Mouse (Mus musculus) forebrain, embryonic 10.5 days (tissue): ENCODE measurements around the gene Cdc42bpb. TPM values are rescaled to one million over a fixed set of nuclear protein-coding genes. Genes with fewer than 3 reads are reported as not detected.
A peak's percentile ranks its signal among the peaks of the same experiment; 100 is the strongest.

ENCODE experiments used
- DNase-seq: peaks from one replicate; pipeline ENCODE4 v3.0.0-alpha.2; 2017; ENCODE audit warnings: low spot score; ENCODE audit errors: extremely low spot score
- H3K27ac ChIP-seq: fragments of 300-500 bp; sonication (generic); 2 replicates; pipeline ENCODE4 v1.5.1; 2016; ENCODE audit warnings: mild to moderate bottlenecking
- H3K27me3 ChIP-seq: fragments of 300-500 bp; sonication (generic); 2 replicates; pipeline ENCODE4 v1.6.1; 2016; ENCODE audit warnings: mild to moderate bottlenecking; ENCODE audit not compliant: poor library complexity, severe bottlenecking
- H3K36me3 ChIP-seq: fragments of 300-500 bp; sonication (generic); replicated peaks from 2 replicates; pipeline ENCODE4 v1.6.1; 2016; ENCODE audit warnings: mild to moderate bottlenecking, moderate library complexity
- H3K4me1 ChIP-seq: fragments of 300-500 bp; sonication (generic); 2 replicates; pipeline ENCODE4 v1.6.1; 2016
- H3K4me3 ChIP-seq: fragments of 300-500 bp; sonication (generic); 2 replicates; pipeline ENCODE4 v1.5.1; 2016; ENCODE audit warnings: mild to moderate bottlenecking, moderate library complexity
- H3K9me3 ChIP-seq: fragments of 300-500 bp; sonication (generic); 2 replicates; pipeline ENCODE4 v1.6.1; 2016; ENCODE audit warnings: mild to moderate bottlenecking, moderate library complexity
- WGBS: fragments of 180-500 bp; shearing (Covaris S2); methylation state at CpG from one replicate; pipeline ENCODE4 v1.1.7; 2016; 5-methylcytosine and 5-hydroxymethylcytosine counted together
- polyA plus RNA-seq: library from polyadenylated mRNA; unstranded; fragments of >200 nt; fragmentation: Nextera tagmentation; extraction: Ambion mirVana; gene quantifications from 2 replicates; pipeline ENCODE4 v1.2.1, GENCODE M21; 2016

Gene Cdc42bpb
- polyA plus RNA-seq, 1 experiment from 2014 or later, result 30.3 TPM

DNA sequence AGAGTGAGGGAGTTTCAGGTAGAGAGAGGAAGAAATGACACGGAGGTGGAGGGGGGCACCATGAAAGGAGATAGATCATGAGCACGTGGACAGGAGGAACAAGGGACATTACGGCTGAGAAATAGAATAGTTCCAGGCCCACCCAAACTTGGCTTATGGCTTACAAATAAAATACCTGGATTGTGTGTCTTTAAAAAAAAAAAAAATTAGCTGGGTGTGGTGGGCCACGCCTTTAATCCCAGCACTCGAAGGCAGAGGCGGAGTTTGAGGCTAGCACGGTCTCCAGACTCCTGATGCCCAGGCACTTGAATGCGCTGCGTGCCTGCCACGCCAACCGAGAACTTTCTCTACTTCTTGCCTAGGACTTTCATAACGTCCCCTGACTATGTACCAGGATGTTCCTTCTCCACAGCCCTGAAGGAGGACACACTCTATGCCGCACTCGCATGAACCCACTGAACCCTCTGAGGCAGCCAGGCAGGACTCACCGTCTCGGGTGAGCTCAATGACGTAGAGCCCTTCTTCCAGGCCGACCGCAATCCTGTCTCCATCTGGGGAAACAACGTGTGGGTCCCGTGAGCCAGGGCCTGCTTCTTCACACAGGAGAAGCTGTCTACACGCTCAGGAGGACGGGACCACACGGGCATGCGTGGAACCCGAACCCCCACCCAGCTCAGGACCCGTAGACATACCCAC, 76.0 kb downstream of the Cdc42bpb start:
- 97% methylated on average over 27 of the region's 27 CpGs for WGBS
- no peaks in the 10 kb centered on the region for H3K27me3 ChIP-seq
- no peak for DNase-seq
- H3K36me3 ChIP-seq, result peaks cover 97% of the 10 kb centered on the region
- no peaks in the 10 kb centered on the region for H3K4me1 ChIP-seq
- no peak overlapping the region for H3K4me3 ChIP-seq
- no peak overlapping the region for H3K27ac ChIP-seq
- H3K9me3 ChIP-seq, result no peaks in the 10 kb centered on the region

DNA sequence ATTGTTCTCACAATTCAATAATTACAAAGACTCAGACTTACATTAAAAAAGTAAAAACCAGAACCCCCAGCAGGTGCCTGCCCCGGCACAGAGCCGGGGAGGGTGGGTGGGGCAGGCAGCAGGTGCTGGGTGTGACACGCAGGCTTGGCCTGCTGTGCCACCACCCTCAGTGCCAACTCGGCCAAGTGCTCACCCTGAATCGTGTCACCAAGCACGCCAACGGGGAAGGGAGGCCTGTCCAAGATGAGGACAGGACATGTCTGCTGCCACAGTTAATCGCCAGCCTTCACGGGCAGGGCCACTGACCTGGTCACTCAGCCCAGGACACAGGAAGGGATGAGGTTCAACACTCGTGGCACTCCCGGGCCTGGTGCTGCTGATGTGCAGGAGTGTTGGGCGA, 84.5 kb downstream of the Cdc42bpb start:
- 91% methylated on average over 12 of the region's 12 CpGs for WGBS
- Histone ChIP-seq H3K4me3 (no peak overlapping the region), H3K27ac (no peak overlapping the region), H3K4me1 (peaks cover 6% of the 10 kb centered on the region; the same call in 1 of the 2 replicates), H3K27me3 (no peaks in the 10 kb centered on the region), H3K9me3 (no peaks in the 10 kb centered on the region), H3K36me3 (peaks cover 78% of the 10 kb centered on the region)
- DNase-seq, result no peak

DNA sequence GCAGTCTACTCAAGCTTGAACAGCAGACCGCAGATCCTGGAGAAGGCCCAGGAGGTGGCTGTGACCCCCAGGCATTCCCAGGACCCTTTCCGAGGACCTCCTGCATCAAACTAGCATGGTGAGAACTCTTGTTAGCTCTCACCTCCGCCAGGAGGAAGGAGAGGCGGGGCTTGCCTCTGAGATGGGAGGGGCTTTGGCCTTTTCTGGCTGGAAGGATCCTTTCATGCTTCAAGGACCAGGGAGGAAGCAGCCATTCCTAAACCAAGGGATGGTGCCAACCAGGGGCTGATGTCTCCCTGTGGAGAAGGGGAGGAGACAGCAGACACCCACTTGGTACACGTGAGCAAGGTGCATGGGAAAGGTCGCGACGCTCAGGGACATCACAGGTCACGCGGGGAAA, 93.0 kb downstream of the Cdc42bpb start:
- Histone ChIP-seq H3K4me1 (peaks cover 29% of the 10 kb centered on the region), H3K27ac (no peak overlapping the region), H3K9me3 (no peaks in the 10 kb centered on the region), H3K27me3 (no peaks in the 10 kb centered on the region), H3K4me3 (peak overlapping the region; percentile 41), H3K36me3 (no peaks in the 10 kb centered on the region)
- DNase-seq, result no peak
- WGBS, result 18% methylated on average over 10 of the region's 10 CpGs

- 68% methylated on average over 4 of the region's 4 CpGs for WGBS
- H3K4me1 ChIP-seq, result peaks cover 23% of the 10 kb centered on the region
- no peaks in the 10 kb centered on the region for H3K36me3 ChIP-seq
- H3K27ac ChIP-seq, result no peak overlapping the region
- H3K27me3 ChIP-seq, result peaks cover 4% of the 10 kb centered on the region; the same call in 1 of the 2 replicates
- H3K9me3 ChIP-seq, result peaks cover 7% of the 10 kb centered on the region
- no peak for DNase-seq
- no peak overlapping the region for H3K4me3 ChIP-seq
Observed at GRCm38 (mm10) chr12:111283573-111283972, 93.9 kb downstream of the Cdc42bpb start.

DNA sequence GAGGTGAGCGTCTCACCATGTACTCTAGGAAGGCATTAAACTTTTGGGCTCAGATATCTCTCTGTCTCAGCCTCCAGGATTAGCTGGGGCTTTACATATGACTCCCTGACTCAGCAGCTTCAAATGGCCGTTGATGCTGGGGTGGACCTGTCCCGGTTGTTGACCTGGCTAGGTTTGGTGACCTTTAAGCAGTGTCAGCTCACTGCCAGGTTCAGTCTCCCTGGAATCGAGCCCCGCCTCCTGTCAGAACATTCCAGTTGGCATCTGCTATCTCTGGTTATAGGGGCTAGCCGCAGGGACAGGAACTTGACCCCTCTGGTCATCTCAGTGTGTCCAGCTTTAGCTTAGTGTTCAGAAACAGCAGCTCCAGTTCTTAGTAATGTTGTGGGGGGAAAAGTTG, 101.1 kb downstream of the Cdc42bpb start:
- Histone ChIP-seq H3K27me3 (peaks cover 69% of the 10 kb centered on the region), H3K27ac (no peak overlapping the region), H3K9me3 (peaks cover 7% of the 10 kb centered on the region), H3K4me3 (no peak overlapping the region), H3K4me1 (peaks cover 32% of the 10 kb centered on the region), H3K36me3 (no peaks in the 10 kb centered on the region)
- WGBS, result 49% methylated on average over 6 of the region's 6 CpGs
- no peak for DNase-seq

DNA sequence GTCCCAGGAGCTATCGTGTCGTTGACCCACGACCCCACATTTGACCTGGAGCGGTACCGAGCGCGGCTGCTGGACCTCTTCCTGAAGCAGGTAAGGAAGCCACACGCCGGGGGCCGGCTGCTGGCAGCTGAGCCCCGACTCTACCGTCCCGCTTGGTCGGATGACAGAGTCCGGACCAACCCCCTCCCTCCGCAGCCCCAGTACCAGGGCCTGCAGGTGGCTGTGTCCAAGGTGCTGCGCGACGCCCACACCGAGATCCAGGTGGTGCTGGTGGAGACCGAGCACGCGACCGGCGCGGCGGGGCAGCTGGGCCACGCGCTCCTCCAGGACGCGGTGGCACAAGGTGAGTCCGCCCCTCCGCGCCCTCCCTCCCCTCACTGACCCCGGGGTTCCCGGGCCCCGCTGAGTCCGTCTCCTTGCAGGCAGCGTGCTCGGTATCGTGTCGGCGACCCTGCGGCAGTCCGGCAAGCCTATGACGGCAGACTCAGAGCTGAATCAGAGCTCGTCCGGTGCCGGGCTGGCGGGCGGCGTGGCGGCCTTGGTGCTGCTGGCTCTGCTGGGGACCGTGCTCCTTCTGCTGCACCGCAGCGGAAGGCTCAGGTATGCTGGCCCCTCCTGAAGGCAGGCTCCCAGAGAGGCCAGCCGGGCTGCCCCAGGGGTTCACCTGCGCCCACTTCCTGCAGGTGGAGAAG, 102.2 kb downstream of the Cdc42bpb start:
- Histone ChIP-seq H3K36me3 (no peaks in the 10 kb centered on the region), H3K4me1 (peaks cover 38% of the 10 kb centered on the region), H3K27me3 (peaks cover 80% of the 10 kb centered on the region), H3K27ac (no peak overlapping the region), H3K4me3 (peak overlapping the region; percentile 49), H3K9me3 (peaks cover 7% of the 10 kb centered on the region)
- WGBS, result under 1% methylated on average over 58 of the region's 58 CpGs
- no peak for DNase-seq

DNA sequence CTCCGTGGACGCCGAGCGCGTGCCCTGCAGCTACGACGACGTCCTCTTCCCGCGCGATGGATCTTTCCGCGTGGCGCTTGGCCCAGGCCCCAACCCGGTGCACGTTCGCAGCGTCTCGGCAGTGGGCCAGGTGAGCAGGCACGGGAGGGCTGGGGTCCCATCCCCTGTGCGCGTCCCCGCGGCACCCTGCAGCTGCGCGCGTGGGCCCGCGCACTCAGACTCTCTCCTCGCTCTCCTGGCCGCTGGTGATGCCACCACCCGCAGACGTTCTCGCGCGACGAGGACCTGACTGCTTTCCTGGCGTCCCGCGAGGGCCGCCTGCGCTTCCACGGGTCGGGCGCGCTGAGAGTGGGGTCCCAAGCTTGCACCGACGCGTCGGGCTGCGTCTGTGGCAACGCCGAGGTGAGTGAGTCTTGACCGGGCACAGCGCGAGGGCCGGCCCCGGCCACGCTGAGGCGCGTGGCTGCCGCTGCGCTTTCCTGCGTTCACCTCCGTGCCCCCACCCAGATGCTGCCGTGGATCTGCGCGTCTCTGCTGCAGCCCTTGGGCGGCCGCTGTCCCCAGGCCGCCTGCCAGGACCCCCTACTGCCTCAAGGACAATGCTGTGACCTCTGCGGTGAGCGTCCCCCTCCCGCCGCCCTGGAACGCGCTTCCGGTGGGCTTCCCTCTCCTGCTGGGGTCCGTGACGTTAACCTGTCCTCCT, 102.9 kb downstream of the Cdc42bpb start:
- Histone ChIP-seq H3K36me3 (no peaks in the 10 kb centered on the region), H3K4me1 (peaks cover 38% of the 10 kb centered on the region), H3K27me3 (peaks cover 87% of the 10 kb centered on the region), H3K9me3 (peaks cover 7% of the 10 kb centered on the region), H3K27ac (no peak overlapping the region; the same call in 1 of the 2 replicates), H3K4me3 (peak overlapping the region; percentile 49)
- no peak for DNase-seq
- WGBS, result 4% methylated on average over 78 of the region's 80 CpGs

GRCm38 (mm10) chr12:111274006-111274405, 103.5 kb downstream of the Cdc42bpb start:
- no peak for DNase-seq
- Histone ChIP-seq H3K4me1 (peaks cover 38% of the 10 kb centered on the region), H3K27ac (no peak overlapping the region; the same call in 1 of the 2 replicates), H3K36me3 (no peaks in the 10 kb centered on the region), H3K4me3 (peak overlapping the region; percentile 49), H3K9me3 (peaks cover 4% of the 10 kb centered on the region; the same call in 1 of the 2 replicates), H3K27me3 (peaks cover 89% of the 10 kb centered on the region)
- 3% methylated on average over 28 of the region's 28 CpGs for WGBS

DNA sequence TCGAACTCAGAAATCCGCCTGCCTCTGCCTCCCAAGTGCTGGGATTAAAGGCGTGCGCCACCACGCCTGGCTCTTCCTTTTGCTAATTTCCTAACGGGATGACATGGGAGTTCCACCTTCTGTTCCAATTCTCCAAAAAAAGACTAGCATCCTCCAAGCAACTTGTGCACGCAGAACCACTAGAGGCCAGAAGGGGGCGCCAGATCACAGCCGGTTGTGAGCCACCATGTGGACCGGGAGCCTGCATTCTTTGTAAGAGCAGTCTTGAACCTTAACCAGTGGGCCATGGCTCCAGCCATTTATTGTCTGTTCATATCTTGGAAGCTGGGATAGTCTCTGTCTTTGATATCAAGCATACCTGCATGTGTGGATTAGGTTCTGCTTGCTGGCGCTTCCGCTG, 105.1 kb downstream of the Cdc42bpb start:
- Histone ChIP-seq H3K4me3 (no peak overlapping the region), H3K27ac (no peak overlapping the region), H3K9me3 (no peaks in the 10 kb centered on the region), H3K4me1 (peaks cover 50% of the 10 kb centered on the region), H3K36me3 (0 out of 2 replicates have a peak, but pooled peaks cover 5% of the 10 kb centered on the region), H3K27me3 (peaks cover 100% of the 10 kb centered on the region)
- WGBS, result 18% methylated on average over 12 of the region's 12 CpGs
- DNase-seq, result peak; percentile 85

GRCm38 (mm10) chr12:111271966-111272365, 105.6 kb downstream of the Cdc42bpb start:
- 24% methylated on average over 8 of the region's 8 CpGs for WGBS
- Histone ChIP-seq H3K9me3 (no peaks in the 10 kb centered on the region), H3K4me3 (peak overlapping the region; percentile 25), H3K4me1 (peaks cover 53% of the 10 kb centered on the region), H3K27me3 (peaks cover 95% of the 10 kb centered on the region), H3K36me3 (0 out of 2 replicates have a peak, but pooled peaks cover 6% of the 10 kb centered on the region), H3K27ac (no peak overlapping the region)
- no peak for DNase-seq

DNA sequence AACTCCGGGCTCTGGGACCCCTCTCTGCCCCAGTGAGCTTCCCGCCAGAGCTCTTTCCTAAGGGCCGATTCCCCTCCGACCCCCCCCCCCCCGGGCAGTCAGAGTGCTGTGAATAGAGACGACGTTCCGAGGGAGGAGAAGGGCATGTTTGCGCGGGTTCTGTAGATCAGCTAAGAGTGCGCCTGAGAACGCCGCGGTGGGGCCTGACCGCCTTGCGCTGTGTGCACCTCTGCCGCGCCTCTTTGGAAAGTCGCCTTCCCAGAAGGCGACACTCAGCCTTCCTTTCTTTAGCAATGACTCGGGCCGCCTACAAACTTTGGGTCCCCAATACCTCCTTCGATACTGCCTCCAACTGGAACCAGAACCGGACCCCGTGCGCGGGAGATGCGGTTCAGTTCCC, 106.1 kb downstream of the Cdc42bpb start:
- no peak for DNase-seq
- no peaks in the 10 kb centered on the region for H3K9me3 ChIP-seq
- H3K27ac ChIP-seq, result no peak overlapping the region
- peaks cover 89% of the 10 kb centered on the region for H3K27me3 ChIP-seq
- H3K4me3 ChIP-seq, result peak overlapping the region; percentile 25
- WGBS, result 9% methylated on average over 28 of the region's 28 CpGs
- H3K36me3 ChIP-seq, result 0 out of 2 replicates have a peak, but pooled peaks cover 6% of the 10 kb centered on the region
- H3K4me1 ChIP-seq, result peaks cover 58% of the 10 kb centered on the region

DNA sequence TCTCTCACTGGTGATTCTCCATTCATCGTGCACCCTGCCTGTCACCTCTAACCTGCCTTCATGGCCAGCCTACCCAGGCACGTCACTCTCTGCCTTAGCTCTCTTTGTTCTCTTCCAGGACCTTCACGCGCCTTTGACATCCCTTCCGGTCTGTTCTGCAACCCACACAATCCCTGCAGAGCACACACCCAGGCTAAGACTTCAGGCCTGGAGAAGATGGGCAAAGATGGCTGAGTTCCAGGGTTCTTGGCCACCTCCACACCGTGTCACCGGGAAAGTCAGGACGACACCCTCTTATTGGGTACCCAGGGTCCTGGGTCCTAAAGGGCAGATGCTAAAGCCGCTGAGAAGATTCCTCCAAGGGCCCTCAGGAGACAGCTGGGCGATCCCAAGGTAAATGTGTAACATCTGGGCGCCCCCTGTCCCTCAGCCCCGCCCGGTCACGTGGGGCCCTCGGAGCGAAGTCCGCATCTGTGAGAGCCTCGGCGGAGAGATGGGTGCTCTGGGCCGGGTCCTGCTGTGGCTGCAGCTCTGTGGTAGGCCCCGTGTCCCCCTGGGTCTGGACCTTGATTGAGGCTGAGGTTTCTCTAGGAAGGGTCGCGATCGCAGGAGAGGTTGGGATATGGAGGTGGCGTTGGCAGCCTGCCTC, 106.8 kb downstream of the Cdc42bpb start, which contains the start of gene Amn:
Amn (plus strand) TSS at position 467 of the 649 bp plus-strand sequence.
- DNase-seq, result no peak
- Histone ChIP-seq H3K4me1 (peaks cover 61% of the 10 kb centered on the region), H3K9me3 (no peaks in the 10 kb centered on the region), H3K27ac (no peak within 1 kb of the TSS), H3K27me3 (peaks cover 83% of the 10 kb centered on the region), H3K36me3 (0 out of 2 replicates have a peak, but pooled peaks cover 9% of the 10 kb centered on the region), H3K4me3 (peak within 1 kb of the TSS; percentile 25)
- 36% methylated on average over 25 of the region's 25 CpGs for WGBS
